Mouse (Mus musculus) embryonic facial prominence, embryonic 12.5 days (tissue): Measurements from ENCODE around the gene Dner. TPM values are rescaled to one million over a fixed set of nuclear protein-coding genes. Genes with fewer than 3 reads are reported as not detected.

ENCODE experiments used
- ATAC-seq: fragments of 200-750 bp; cut with Nextera tagmentation; 2 replicates; pipeline ENCODE4 v1.8.0; 2017; ENCODE audit not compliant: insufficient number of reproducible peaks, insufficient read depth, low FRiP score, low TSS enrichment
- H3K27ac ChIP-seq: fragments of 300-500 bp; sonication (generic); 2 replicates; pipeline ENCODE4 v1.5.1; 2016; ENCODE audit warnings: mild to moderate bottlenecking
- H3K27me3 ChIP-seq: fragments of 300-500 bp; sonication (generic); 2 replicates; pipeline ENCODE4 v1.6.1; 2016; ENCODE audit warnings: mild to moderate bottlenecking, moderate library complexity
- H3K36me3 ChIP-seq: fragments of 300-500 bp; sonication (generic); 2 replicates; pipeline ENCODE4 v1.6.1; 2016; ENCODE audit warnings: mild to moderate bottlenecking
- H3K4me1 ChIP-seq: fragments of 300-500 bp; sonication (generic); 2 replicates; pipeline ENCODE4 v1.6.1; 2016
- H3K4me2 ChIP-seq: fragments of 300-500 bp; sonication (generic); replicated peaks from 2 replicates; pipeline ENCODE4 v1.6.1; 2016; ENCODE audit warnings: mild to moderate bottlenecking, moderate library complexity
- H3K4me3 ChIP-seq: fragments of 300-500 bp; sonication (generic); 2 replicates; pipeline ENCODE4 v1.5.1; 2016; ENCODE audit warnings: mild to moderate bottlenecking
- H3K9ac ChIP-seq: fragments of 300-500 bp; sonication (generic); 2 replicates; pipeline ENCODE4 v1.6.1; 2016; ENCODE audit warnings: mild to moderate bottlenecking, moderate library complexity
- H3K9me3 ChIP-seq: fragments of 300-500 bp; sonication (generic); 2 replicates; pipeline ENCODE4 v1.6.1; 2016; ENCODE audit warnings: mild to moderate bottlenecking, moderate library complexity
- WGBS: fragments of 180-500 bp; shearing (Covaris S2); methylation state at CpG from one replicate; pipeline ENCODE4 v1.1.7; 2016; 5-methylcytosine and 5-hydroxymethylcytosine counted together
- polyA plus RNA-seq: library from polyadenylated mRNA; unstranded; fragments of >200 nt; fragmentation: Nextera tagmentation; extraction: Ambion mirVana; gene quantifications from 2 replicates; pipeline ENCODE4 v1.2.1, GENCODE M21; 2016

The Dner gene
- polyA plus RNA-seq, 1 experiment from 2014 or later, result 9.0 TPM

DNA sequence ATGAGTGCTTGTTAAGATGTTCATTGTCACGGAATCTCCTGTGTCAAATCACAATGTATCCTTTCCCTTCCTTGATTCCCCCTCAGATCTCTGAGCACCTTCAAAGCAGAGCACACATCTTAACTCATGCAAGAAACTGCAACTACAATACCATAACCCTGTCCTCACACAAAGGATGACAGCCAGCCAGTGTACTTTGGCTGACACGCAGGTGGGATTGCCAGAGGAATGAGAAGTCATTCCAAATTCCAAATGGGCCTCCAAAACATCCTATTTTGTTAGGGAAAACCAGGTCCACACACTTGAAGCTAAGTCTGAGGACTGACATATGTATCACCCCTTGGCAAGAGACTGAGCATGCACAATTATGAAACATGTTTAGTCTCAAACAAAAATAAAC is 286.5 kb downstream of the Dner start:
- H3K4me3 ChIP-seq, result no peak overlapping the region
- H3K9me3 ChIP-seq, result no peaks in the 10 kb centered on the region
- no peaks in the 10 kb centered on the region for H3K27me3 ChIP-seq
- no peak for ATAC-seq
- H3K4me2 ChIP-seq, result no peak overlapping the region
- H3K4me1 ChIP-seq, result 0 out of 2 replicates have a peak, but pooled peaks cover 4% of the 10 kb centered on the region
- no peak overlapping the region for H3K27ac ChIP-seq
- WGBS, result 86% methylated on average over 2 of the region's 2 CpGs
- H3K36me3 ChIP-seq, result no peaks in the 10 kb centered on the region
- H3K9ac ChIP-seq, result no peak overlapping the region

DNA sequence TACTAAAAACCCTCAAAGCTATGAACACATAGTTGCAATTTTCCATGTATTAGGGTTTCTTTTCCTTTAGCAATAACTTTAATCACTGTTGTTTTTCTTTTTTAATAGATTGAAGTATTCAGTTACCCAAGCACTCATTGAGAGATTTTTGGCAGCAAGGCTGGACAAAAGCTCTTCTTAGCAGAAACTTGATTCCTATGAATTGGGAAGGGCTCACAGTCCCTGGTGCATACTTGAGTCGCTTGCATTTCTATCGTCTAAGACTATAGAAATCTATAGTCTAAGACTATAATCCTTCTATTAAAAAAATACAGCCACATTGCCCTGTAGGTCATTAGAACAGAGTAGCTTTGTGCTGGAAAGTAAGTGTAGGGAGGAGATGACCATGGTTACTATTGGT is 287.1 kb downstream of the Dner start:
- H3K27ac ChIP-seq, result no peak overlapping the region
- H3K4me3 ChIP-seq, result no peak overlapping the region
- ATAC-seq, result no peak
- no peaks in the 10 kb centered on the region for H3K27me3 ChIP-seq
- H3K9me3 ChIP-seq, result no peaks in the 10 kb centered on the region
- H3K36me3 ChIP-seq, result no peaks in the 10 kb centered on the region
- WGBS, result 61% methylated on average over 2 of the region's 2 CpGs
- H3K4me1 ChIP-seq, result 0 out of 2 replicates have a peak, but pooled peaks cover 4% of the 10 kb centered on the region
- no peak overlapping the region for H3K4me2 ChIP-seq
- H3K9ac ChIP-seq, result no peak overlapping the region

DNA sequence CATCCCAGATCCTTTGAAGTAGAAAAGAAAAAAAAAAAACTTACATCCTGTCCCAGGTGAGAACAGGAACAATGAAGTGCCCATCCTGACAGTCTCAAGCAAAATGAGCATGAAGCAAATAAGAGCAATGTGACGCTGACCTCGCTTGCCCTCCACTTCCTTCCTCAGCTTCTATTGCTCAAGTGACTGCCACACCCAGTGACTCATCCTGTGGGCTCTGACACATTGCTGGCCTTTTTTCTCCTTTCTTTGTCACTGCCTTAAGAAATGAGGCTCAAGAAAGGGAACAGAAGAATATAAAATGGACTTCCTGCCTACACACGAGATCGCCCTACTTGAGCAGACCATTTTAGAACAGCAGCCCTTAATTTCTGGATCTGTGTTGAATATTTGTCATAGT is 289.1 kb downstream of the Dner start:
- 0 out of 2 replicates have a peak, but pooled peaks cover 4% of the 10 kb centered on the region for H3K4me1 ChIP-seq
- no peak overlapping the region for H3K9ac ChIP-seq
- no peak overlapping the region for H3K4me2 ChIP-seq
- no peaks in the 10 kb centered on the region for H3K27me3 ChIP-seq
- no peaks in the 10 kb centered on the region for H3K36me3 ChIP-seq
- ATAC-seq, result no peak
- H3K27ac ChIP-seq, result no peak overlapping the region
- WGBS, result 76% methylated on average over 4 of the region's 4 CpGs
- H3K9me3 ChIP-seq, result no peaks in the 10 kb centered on the region
- no peak overlapping the region for H3K4me3 ChIP-seq

DNA sequence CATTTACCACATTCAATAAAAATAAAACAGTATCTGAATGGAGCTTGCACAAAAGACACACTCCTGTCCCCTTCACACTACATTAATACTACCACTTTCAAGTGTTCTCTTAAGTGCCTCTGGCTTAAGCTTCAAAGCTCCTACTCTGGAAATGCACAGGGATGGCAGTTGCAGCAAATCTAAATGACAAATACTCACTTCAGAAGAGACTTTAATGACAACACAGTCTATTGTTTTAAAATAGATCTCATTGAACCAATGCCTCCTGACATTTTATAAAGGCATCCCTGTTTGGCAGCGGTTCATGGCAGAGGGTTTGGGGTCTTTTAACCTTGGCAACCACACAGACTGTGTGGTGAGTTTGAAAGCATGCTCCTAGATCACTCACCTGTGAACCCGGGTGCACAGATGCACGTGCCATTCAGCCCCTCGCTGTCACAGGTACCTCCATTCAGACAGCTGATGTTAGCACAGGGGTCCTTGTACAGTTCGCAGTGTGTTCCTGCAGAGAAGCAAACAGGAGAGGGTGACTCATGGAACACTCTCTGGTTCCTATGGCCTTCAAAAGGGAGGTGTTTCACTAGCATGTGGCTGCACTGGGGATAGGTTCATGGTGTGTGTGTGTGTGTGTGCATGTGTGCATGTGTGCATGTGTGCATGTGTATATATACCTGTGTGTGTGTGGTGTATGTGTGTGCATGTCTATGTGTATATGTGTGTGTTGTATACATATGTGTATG is 290.3 kb downstream of the Dner start:
- no peak overlapping the region for H3K4me3 ChIP-seq
- ATAC-seq, result no peak
- no peak overlapping the region for H3K4me2 ChIP-seq
- no peaks in the 10 kb centered on the region for H3K9me3 ChIP-seq
- no peaks in the 10 kb centered on the region for H3K36me3 ChIP-seq
- WGBS, result 86% methylated on average over 5 of the region's 5 CpGs
- H3K27me3 ChIP-seq, result no peaks in the 10 kb centered on the region
- no peak overlapping the region for H3K9ac ChIP-seq
- no peak overlapping the region for H3K27ac ChIP-seq
- H3K4me1 ChIP-seq, result 0 out of 2 replicates have a peak, but pooled peaks cover 4% of the 10 kb centered on the region

DNA sequence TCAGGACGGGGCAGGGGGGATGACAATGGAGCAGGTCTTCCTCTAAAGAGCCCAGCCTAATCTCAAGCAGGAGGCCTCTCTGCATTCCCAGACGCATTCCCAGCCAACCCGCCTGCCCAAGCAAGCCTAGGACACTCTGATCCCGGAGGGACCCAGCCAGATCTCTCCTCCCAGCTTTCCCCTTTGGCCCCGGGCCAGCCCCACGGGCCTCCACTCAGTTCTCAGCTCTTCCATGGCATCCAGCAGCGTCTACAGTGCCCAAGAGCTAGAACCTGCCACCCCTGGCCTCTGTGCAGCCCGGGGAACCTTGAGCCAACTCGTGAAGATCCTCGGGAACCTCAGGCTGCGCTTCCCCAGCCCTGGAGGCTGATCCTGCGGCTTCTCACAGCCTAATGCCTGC is 291.1 kb downstream of the Dner start:
- WGBS, result 42% methylated on average over 12 of the region's 12 CpGs

DNA sequence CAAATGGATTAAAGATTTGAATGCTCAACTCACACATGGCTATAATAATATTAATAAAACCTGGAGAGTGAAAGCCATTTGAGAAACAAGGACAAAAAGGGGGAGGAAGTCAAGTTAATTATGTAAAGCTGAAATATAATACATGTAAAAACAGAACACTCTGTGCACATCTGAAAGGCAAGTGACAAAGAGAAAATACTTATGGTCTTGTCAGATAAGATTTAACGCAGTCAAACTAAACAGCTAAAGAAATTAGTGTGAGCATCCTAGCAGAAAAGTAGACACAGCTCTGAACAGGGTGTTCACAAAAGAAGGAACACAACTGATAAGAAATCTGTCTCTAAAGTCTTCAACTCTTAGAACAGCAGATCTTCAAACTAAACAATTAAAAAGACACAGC is 293.9 kb downstream of the Dner start:
- no peak overlapping the region for H3K4me3 ChIP-seq
- no peaks in the 10 kb centered on the region for H3K9me3 ChIP-seq
- no peak overlapping the region for H3K9ac ChIP-seq
- no peaks in the 10 kb centered on the region for H3K27me3 ChIP-seq
- ATAC-seq, result no peak
- 60% methylated on average over 1 of the region's 1 CpGs for WGBS
- no peaks in the 10 kb centered on the region for H3K36me3 ChIP-seq
- no peak overlapping the region for H3K27ac ChIP-seq
- 0 out of 2 replicates have a peak, but pooled peaks cover 4% of the 10 kb centered on the region for H3K4me1 ChIP-seq
- H3K4me2 ChIP-seq, result no peak overlapping the region

More for the DNA sequence above, 291.1 kb downstream of the Dner start:
- H3K4me3 ChIP-seq, result no peak overlapping the region
- H3K27me3 ChIP-seq, result no peaks in the 10 kb centered on the region
- H3K9me3 ChIP-seq, result no peaks in the 10 kb centered on the region
- H3K4me2 ChIP-seq, result no peak overlapping the region
- no peak overlapping the region for H3K27ac ChIP-seq
- 0 out of 2 replicates have a peak, but pooled peaks cover 4% of the 10 kb centered on the region for H3K4me1 ChIP-seq
- no peak overlapping the region for H3K9ac ChIP-seq
- ATAC-seq, result no peak
- no peaks in the 10 kb centered on the region for H3K36me3 ChIP-seq

DNA sequence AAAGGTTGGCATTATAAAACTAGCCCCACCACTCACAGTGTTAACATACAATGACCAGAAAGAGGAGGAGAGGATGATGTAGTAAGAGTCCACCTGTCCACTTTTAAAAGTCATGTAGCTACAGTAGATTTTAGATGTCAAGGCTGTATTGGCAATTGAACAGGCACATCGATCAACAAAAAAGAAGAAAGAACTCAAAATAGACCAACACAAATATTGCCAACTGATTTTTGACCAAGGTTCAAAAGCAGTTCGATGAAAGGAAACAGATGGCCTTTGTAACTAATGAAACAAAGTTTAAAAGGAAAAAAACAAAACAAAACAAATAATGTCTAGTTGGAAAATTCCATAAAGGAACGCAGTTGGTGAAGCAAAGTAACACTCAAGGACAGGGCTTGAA is 296.4 kb downstream of the Dner start:
- Histone ChIP-seq H3K27ac (no peak overlapping the region), H3K4me2 (no peak overlapping the region), H3K4me1 (no peaks in the 10 kb centered on the region), H3K36me3 (no peaks in the 10 kb centered on the region), H3K27me3 (no peaks in the 10 kb centered on the region), H3K9ac (no peak overlapping the region), H3K4me3 (no peak overlapping the region), H3K9me3 (no peaks in the 10 kb centered on the region)
- ATAC-seq, result no peak
- 74% methylated on average over 3 of the region's 3 CpGs for WGBS

DNA sequence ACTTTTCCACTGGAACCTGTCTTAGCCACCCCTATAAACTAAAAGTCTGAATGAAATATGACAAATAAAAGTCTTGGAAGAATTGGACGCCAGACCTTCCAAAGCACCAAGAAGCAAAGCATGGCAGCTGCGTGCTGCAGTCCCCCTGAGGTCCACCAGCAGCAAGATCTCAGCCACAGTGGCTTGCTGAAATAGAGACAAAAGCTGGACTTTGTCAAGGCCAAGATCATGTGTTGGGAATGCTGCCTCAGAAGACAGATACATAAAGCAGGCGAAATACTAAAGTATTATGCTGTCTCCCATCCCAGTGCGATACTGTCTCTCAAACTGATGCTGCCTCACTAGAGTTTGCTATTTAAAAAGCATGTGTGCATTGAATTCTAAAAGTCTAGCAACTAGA is 296.9 kb downstream of the Dner start:
- Histone ChIP-seq H3K4me3 (no peak overlapping the region), H3K27ac (no peak overlapping the region), H3K4me1 (no peaks in the 10 kb centered on the region), H3K27me3 (no peaks in the 10 kb centered on the region), H3K9me3 (no peaks in the 10 kb centered on the region), H3K36me3 (no peaks in the 10 kb centered on the region), H3K4me2 (no peak overlapping the region), H3K9ac (no peak overlapping the region)
- ATAC-seq, result no peak
- WGBS, result 87% methylated on average over 4 of the region's 4 CpGs

DNA sequence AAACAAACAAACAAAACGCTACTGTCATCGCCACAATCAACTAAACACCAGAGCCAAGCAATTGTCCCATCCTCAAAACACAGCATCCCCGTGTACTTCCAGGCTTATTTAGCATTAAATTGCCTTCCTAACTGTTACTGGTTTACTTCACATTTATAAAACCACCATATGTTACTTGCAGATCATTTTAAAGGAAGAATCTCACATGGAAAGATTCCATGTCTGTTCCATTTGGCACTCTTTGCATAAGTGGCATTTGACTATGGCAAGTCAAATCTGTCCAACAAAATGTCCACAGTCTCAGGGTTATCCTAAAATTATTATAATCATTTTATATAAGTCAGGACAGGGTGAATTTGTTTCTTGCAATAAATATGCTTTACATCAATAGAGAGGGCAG is 299.2 kb downstream of the Dner start:
- 83% methylated on average over 3 of the region's 3 CpGs for WGBS
- no peak for ATAC-seq
- Histone ChIP-seq H3K9ac (no peak overlapping the region), H3K27ac (no peak overlapping the region), H3K36me3 (no peaks in the 10 kb centered on the region), H3K4me2 (no peak overlapping the region), H3K4me1 (no peaks in the 10 kb centered on the region), H3K27me3 (no peaks in the 10 kb centered on the region), H3K4me3 (no peak overlapping the region), H3K9me3 (no peaks in the 10 kb centered on the region)

DNA sequence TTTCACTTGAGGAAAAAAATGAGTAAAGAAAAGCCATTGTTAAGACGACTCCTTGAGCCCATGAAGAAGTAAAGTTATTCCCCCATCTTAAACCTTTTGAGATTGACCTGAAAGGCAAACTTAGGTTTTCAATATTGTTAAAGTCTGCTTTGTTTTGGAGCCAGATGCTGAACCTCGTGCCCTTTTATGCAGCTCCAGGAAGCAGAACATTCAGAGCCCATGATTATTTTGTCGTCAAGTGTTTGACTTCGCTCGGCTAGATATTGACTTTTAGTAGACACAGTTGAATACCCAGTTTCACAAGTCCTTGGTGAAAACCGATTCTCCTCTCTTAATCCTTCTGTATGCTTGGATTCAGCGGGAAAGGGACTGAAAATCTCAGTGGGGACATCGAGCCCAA is 300.1 kb downstream of the Dner start:
- no peaks in the 10 kb centered on the region for H3K36me3 ChIP-seq
- H3K9me3 ChIP-seq, result no peaks in the 10 kb centered on the region
- no peak for ATAC-seq
- WGBS, result 80% methylated on average over 8 of the region's 8 CpGs
- H3K27me3 ChIP-seq, result no peaks in the 10 kb centered on the region
- H3K9ac ChIP-seq, result no peak overlapping the region
- H3K4me3 ChIP-seq, result no peak overlapping the region
- H3K4me1 ChIP-seq, result no peaks in the 10 kb centered on the region
- H3K4me2 ChIP-seq, result no peak overlapping the region
- H3K27ac ChIP-seq, result no peak overlapping the region

DNA sequence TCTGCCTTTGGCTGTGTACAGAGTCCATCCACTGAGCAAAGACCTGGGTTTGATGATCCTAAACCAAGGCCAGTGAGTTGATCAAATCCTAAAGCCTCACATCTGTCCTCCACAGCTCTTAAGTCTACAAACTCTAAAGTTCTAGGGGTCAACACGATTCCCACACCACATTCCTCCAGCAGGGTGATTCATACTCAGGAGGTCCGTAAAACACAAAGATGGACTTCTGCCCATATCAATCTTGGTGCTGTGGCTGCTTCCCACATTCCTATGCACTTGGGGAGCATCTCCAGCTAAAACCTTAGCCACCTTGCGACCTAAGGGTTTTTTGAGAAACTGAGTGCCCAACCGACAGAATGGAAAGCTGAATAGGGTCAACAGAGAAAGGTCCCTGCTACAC is 305.1 kb downstream of the Dner start:
- no peaks in the 10 kb centered on the region for H3K36me3 ChIP-seq
- no peak overlapping the region for H3K27ac ChIP-seq
- no peak overlapping the region for H3K4me3 ChIP-seq
- ATAC-seq, result no peak
- H3K9ac ChIP-seq, result no peak overlapping the region
- no peaks in the 10 kb centered on the region for H3K27me3 ChIP-seq
- WGBS, result 87% methylated on average over 4 of the region's 4 CpGs
- H3K4me1 ChIP-seq, result no peaks in the 10 kb centered on the region
- H3K4me2 ChIP-seq, result no peak overlapping the region
- no peaks in the 10 kb centered on the region for H3K9me3 ChIP-seq

DNA sequence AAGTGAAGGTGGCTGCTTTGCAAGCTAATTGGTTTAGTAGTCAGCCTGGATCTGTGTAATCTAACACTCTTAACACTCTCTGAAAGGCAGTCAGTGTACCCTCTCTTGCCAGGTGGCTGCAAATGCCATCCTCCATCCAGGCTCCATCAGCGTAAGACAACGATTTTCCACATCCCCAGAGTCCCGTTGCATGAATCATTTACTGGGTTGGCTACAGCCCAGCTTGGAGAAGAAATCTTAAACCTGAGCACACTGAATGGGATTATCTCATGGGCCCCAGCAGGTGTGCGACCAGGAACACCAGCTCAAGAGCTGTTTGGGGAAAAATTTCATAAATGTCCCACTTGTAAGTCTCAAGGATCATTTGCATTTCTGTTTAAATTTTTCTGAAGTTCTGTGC is 308.4 kb downstream of the Dner start:
- no peak for ATAC-seq

More for the DNA sequence above, 308.4 kb downstream of the Dner start:
- Histone ChIP-seq H3K27ac (no peak overlapping the region), H3K27me3 (no peaks in the 10 kb centered on the region), H3K4me2 (no peak overlapping the region), H3K9ac (no peak overlapping the region), H3K4me3 (no peak overlapping the region), H3K4me1 (no peaks in the 10 kb centered on the region), H3K9me3 (no peaks in the 10 kb centered on the region), H3K36me3 (no peaks in the 10 kb centered on the region)
- WGBS, result 62% methylated on average over 4 of the region's 4 CpGs
